9 mouse cellular contexts compared by ENCODE assay signal in genomic region chr11:75013764-75014695, GRCm38 (mm10).
DNase-seq lines count a peak whose midpoint lies in the region; ATAC-seq and TF ChIP-seq lines count a peak whose summit lies in the region.
"Had no signal": no experiment of that assay in that cellular context is flagged by ENCODE, and none has a peak within 500 bp of the region (broad histone marks: within the 10 kb centered on the region; RNA-seq: fewer than 3 reads in every experiment).

No protein-coding gene starts in this region.

- WGBS in kidney, postnatal 0 days = 78% methylated on average over 12 of the region's 12 CpGs
- WGBS in heart, embryonic 14.5 days = 69% methylated on average over 12 of the region's 12 CpGs

- no peak overlapping the region for H3K4me3 ChIP-seq in kidney, postnatal 0 days (replicated peaks; ENCODE audit: low read depth, low read length)
- H3K4me3 ChIP-seq in heart, embryonic 14.5 days (ENCODE audit: control insufficient read depth in 1 of 2, insufficient read depth in 1 of 2, low read depth in 1 of 2, low read length in 2 of 2) = no peak overlapping the region; a peak in 1 of 4 replicates
- no peak overlapping the region for H3K4me3 ChIP-seq in myocyte

- peaks cover 10% of the 10 kb centered on the region; the same call in 1 of the 2 replicates for H3K4me1 ChIP-seq in kidney, postnatal 0 days (replicated peaks; ENCODE audit: insufficient read depth, low read length)
- H3K4me1 ChIP-seq in heart, embryonic 14.5 days (ENCODE audit: control insufficient read depth in 2 of 2, insufficient read depth in 2 of 2, low read length in 2 of 2) = peaks cover 32 to 54% of the 10 kb centered on the region in 2 experiments

- TF ChIP-seq CTCF in kidney, postnatal 0 days (IDR thresholded peaks at IDR 0.05; ENCODE audit: low read depth) = no peak

- H3K9me3 ChIP-seq in kidney, postnatal 0 days (replicated peaks; ENCODE audit: low read length) = no peaks in the 10 kb centered on the region
- H3K9me3 ChIP-seq in heart, embryonic 14.5 days (ENCODE audit: control insufficient read depth, low read length) = no peaks in the 10 kb centered on the region

- no peak for TF ChIP-seq POLR2A in myocyte (IDR thresholded peaks at IDR 0.05; ENCODE audit: insufficient read length, low read depth)

- H3ac ChIP-seq in myocyte (ENCODE audit: control insufficient read depth, insufficient read length) = no peak overlapping the region

- H3K27me3 ChIP-seq in kidney, postnatal 0 days (ENCODE audit: insufficient read depth, low read length) = no peaks in the 10 kb centered on the region
- H3K27me3 ChIP-seq in heart, embryonic 14.5 days (ENCODE audit: control insufficient read depth, insufficient read depth, low read length) = no peaks in the 10 kb centered on the region
- no peaks in the 10 kb centered on the region for H3K27me3 ChIP-seq in myocyte (ENCODE audit: control insufficient read depth, insufficient read depth, insufficient read length)

- H3K79me2 ChIP-seq in myocyte (ENCODE audit: control insufficient read depth, insufficient read depth) = no peaks in the 10 kb centered on the region

- H3K9ac ChIP-seq in kidney, postnatal 0 days (ENCODE audit: low read depth, low read length) = no peak overlapping the region
- H3K9ac ChIP-seq in heart, embryonic 14.5 days (ENCODE audit: low read length) = peak overlapping the region; percentile 61

- ATAC-seq in kidney, postnatal 0 days (replicated peaks; ENCODE audit: low FRiP score, low read depth) = no peak
- ATAC-seq in heart, embryonic 14.5 days (ENCODE audit: insufficient number of reproducible peaks, insufficient read depth, low FRiP score, low read depth) = no peak
- no peak for ATAC-seq in CD4-positive, CD25-positive, alpha-beta regulatory T cell, adult 4 months

- no peaks in the 10 kb centered on the region for H3K36me3 ChIP-seq in kidney, postnatal 0 days (ENCODE audit: insufficient read depth, low read length)
- H3K36me3 ChIP-seq in heart, embryonic 14.5 days (ENCODE audit: control insufficient read depth, insufficient read depth, low read length) = no peaks in the 10 kb centered on the region
- no peaks in the 10 kb centered on the region for H3K36me3 ChIP-seq in myocyte (ENCODE audit: control insufficient read depth, insufficient read depth)

- H3K4me2 ChIP-seq in kidney, postnatal 0 days (ENCODE audit: low read length) = no peak overlapping the region
- peak overlapping the region; percentile 59 for H3K4me2 ChIP-seq in heart, embryonic 14.5 days (ENCODE audit: low read length)
- H3K4me2 ChIP-seq in myocyte (ENCODE audit: low read depth) = peak overlapping the region; percentile 36

- DNase-seq in kidney, postnatal 0 days (ENCODE audit: low spot score) = peak; percentile 45
- no peak for DNase-seq in kidney, adult 8-10 months
- DNase-seq in embryo, embryonic 10.5 days (ENCODE audit: low spot score) = peak; percentile 22
- no peak for DNase-seq in cerebellum, adult 11-12 months
- no peak for DNase-seq in adipocyte (ENCODE audit: low spot score)

- peak overlapping the region; percentile 87 for H3K27ac ChIP-seq in kidney, postnatal 0 days
- peak overlapping the region; percentile 98 for H3K27ac ChIP-seq in heart, embryonic 14.5 days (replicated peaks in 1 of 2; ENCODE audit: control insufficient read depth in 1 of 2, insufficient read depth in 1 of 2, low read depth in 2 of 2, low read length in 2 of 2)
- H3K27ac ChIP-seq: macrophage had no signal

TF ChIP-seq in myocyte, 11 proteins besides CTCF, POLR2A, EP300 and RAD21:
- TF ChIP-seq POLR2AphosphoS2 (IDR thresholded peaks at IDR 0.05; ENCODE audit: insufficient read length, low read depth) = no peak
- peak in 1 of 3 experiments; percentile 38 for TF ChIP-seq MYOD1 (IDR thresholded peaks at IDR 0.05; ENCODE audit: control insufficient read depth in 1 of 3, insufficient read length in 2 of 3, low read depth in 2 of 3)
- TF ChIP-seq TCF3 (IDR thresholded peaks at IDR 0.05; ENCODE audit: insufficient read length, low read depth) = no peak
- TF ChIP-seq REST (IDR thresholded peaks at IDR 0.05; ENCODE audit: insufficient read depth, insufficient read length) = no peak

Comparison
In these comparisons a context has a peak if more than half of its experiments do, and no peak if none do; other contexts are left out.
1. DNase-seq: peak in kidney, postnatal 0 days (single experiment) and embryo, embryonic 10.5 days (single experiment); none in kidney, adult 8-10 months (0 of 2), cerebellum, adult 11-12 months (single experiment) and adipocyte (single experiment).